Mouse (Mus musculus) heart, embryonic 12.5 days (tissue): ENCODE measurements around the gene Qprt. TPM values are rescaled to one million over a fixed set of nuclear protein-coding genes. Genes with fewer than 3 reads are reported as not detected.

Source experiments
- ATAC-seq: fragments of 200-750 bp; cut with Nextera tagmentation; 2 replicates; pipeline ENCODE4 v1.8.0; 2017; ENCODE audit warnings: moderate TSS enrichment, moderate library complexity; ENCODE audit not compliant: insufficient number of reproducible peaks, low FRiP score
- H3K27ac ChIP-seq: fragments of 300-500 bp; sonication (generic); 2 replicates; pipeline ENCODE4 v1.5.1; 2016; ENCODE audit warnings: mild to moderate bottlenecking, moderate library complexity; ENCODE audit not compliant: poor library complexity, severe bottlenecking
- H3K27me3 ChIP-seq: fragments of 300-500 bp; sonication (generic); replicated peaks from 2 replicates; pipeline ENCODE4 v1.6.1; 2016; ENCODE audit warnings: mild to moderate bottlenecking, moderate library complexity
- H3K36me3 ChIP-seq: fragments of 300-500 bp; sonication (generic); 2 replicates; pipeline ENCODE4 v1.6.1; 2016; ENCODE audit warnings: mild to moderate bottlenecking, moderate library complexity
- H3K4me1 ChIP-seq: fragments of 300-500 bp; sonication (generic); replicated peaks from 2 replicates; pipeline ENCODE4 v1.6.1; 2016; ENCODE audit warnings: mild to moderate bottlenecking
- H3K4me2 ChIP-seq: fragments of 300-500 bp; sonication (generic); 2 replicates; pipeline ENCODE4 v1.6.1; 2016; ENCODE audit warnings: mild to moderate bottlenecking, moderate library complexity
- H3K4me3 ChIP-seq: fragments of 300-500 bp; sonication (generic); 2 replicates; pipeline ENCODE4 v1.5.1; 2016; ENCODE audit warnings: mild to moderate bottlenecking
- H3K9ac ChIP-seq: fragments of 300-500 bp; sonication (generic); 2 replicates; pipeline ENCODE4 v1.6.1; 2016; ENCODE audit warnings: mild to moderate bottlenecking, moderate library complexity
- H3K9me3 ChIP-seq: fragments of 300-500 bp; sonication (generic); replicated peaks from 2 replicates; pipeline ENCODE4 v1.6.1; 2016; ENCODE audit warnings: mild to moderate bottlenecking, moderate library complexity
- WGBS: fragments of 180-500 bp; shearing (Covaris S2); methylation state at CpG from one replicate; pipeline ENCODE4 v1.1.7; 2016; 5-methylcytosine and 5-hydroxymethylcytosine counted together
- polyA plus RNA-seq: library from polyadenylated mRNA; unstranded; fragments of >200 nt; fragmentation: Nextera tagmentation; extraction: Ambion mirVana; gene quantifications from 2 replicates; pipeline ENCODE4 v1.2.1, GENCODE M21; 2016

Gene Qprt
- 5.7 and 6.1 TPM in 2 replicates for polyA plus RNA-seq

GRCm38 (mm10) chr7:127121911-127122270 lies at the start of gene Qprt:
TSS of gene Qprt (minus strand) at chr7:127122226.
- H3K27me3 ChIP-seq = peaks cover 24% of the 10 kb centered on the region
- WGBS = 11% methylated on average over 7 of the region's 7 CpGs
- peak within 1 kb of the TSS; percentile 56 for H3K4me2 ChIP-seq
- H3K4me1 ChIP-seq = peaks cover 27% of the 10 kb centered on the region
- H3K27ac ChIP-seq = no peak within 1 kb of the TSS
- peak within 1 kb of the TSS; percentile 35 for H3K9ac ChIP-seq
- no peak for ATAC-seq
- no peaks in the 10 kb centered on the region for H3K36me3 ChIP-seq
- peaks cover 11% of the 10 kb centered on the region for H3K9me3 ChIP-seq
- peak within 1 kb of the TSS; percentile 28 for H3K4me3 ChIP-seq

- ATAC-seq = no peak
Measured at GRCm38 (mm10) chr7:127166501-127166900, 44.5 kb upstream of the Qprt start.

GRCm38 (mm10) chr7:127165607-127166493 lies 43.8 kb upstream of the Qprt start:
- WGBS = 81% methylated on average over 12 of the region's 12 CpGs
- Histone ChIP-seq H3K9ac (no peak overlapping the region), H3K36me3 (no peaks in the 10 kb centered on the region), H3K9me3 (0 out of 2 replicates have a peak, but pooled peaks cover 2% of the 10 kb centered on the region), H3K4me3 (no peak overlapping the region), H3K4me1 (no peaks in the 10 kb centered on the region), H3K27me3 (no peaks in the 10 kb centered on the region; the same call in 1 of the 2 replicates), H3K4me2 (no peak overlapping the region), H3K27ac (no peak overlapping the region)
- ATAC-seq = no peak

More at GRCm38 (mm10) chr7:127166501-127166900, 44.5 kb upstream of the Qprt start:
- H3K9ac ChIP-seq = no peak overlapping the region
- 76% methylated on average over 5 of the region's 5 CpGs for WGBS
- H3K27ac ChIP-seq = no peak overlapping the region
- no peaks in the 10 kb centered on the region for H3K4me1 ChIP-seq
- H3K9me3 ChIP-seq = 0 out of 2 replicates have a peak, but pooled peaks cover 2% of the 10 kb centered on the region
- H3K36me3 ChIP-seq = no peaks in the 10 kb centered on the region
- no peaks in the 10 kb centered on the region; the same call in 1 of the 2 replicates for H3K27me3 ChIP-seq
- H3K4me2 ChIP-seq = no peak overlapping the region
- no peak overlapping the region for H3K4me3 ChIP-seq

GRCm38 (mm10) chr7:127164002-127164401 lies 42.0 kb upstream of the Qprt start:
- no peaks in the 10 kb centered on the region for H3K4me1 ChIP-seq
- ATAC-seq = no peak
- no peak overlapping the region for H3K4me3 ChIP-seq
- H3K27ac ChIP-seq = no peak overlapping the region
- 75% methylated on average over 4 of the region's 4 CpGs for WGBS
- no peaks in the 10 kb centered on the region; the same call in 1 of the 2 replicates for H3K27me3 ChIP-seq
- 0 out of 2 replicates have a peak, but pooled peaks cover 2% of the 10 kb centered on the region for H3K9me3 ChIP-seq
- H3K36me3 ChIP-seq = no peaks in the 10 kb centered on the region
- no peak overlapping the region for H3K9ac ChIP-seq
- no peak overlapping the region for H3K4me2 ChIP-seq

- H3K4me3 ChIP-seq = no peak overlapping the region
- ATAC-seq = no peak
- H3K27me3 ChIP-seq = no peaks in the 10 kb centered on the region; the same call in 1 of the 2 replicates
- 0 out of 2 replicates have a peak, but pooled peaks cover 2% of the 10 kb centered on the region for H3K9me3 ChIP-seq
- H3K36me3 ChIP-seq = no peaks in the 10 kb centered on the region
- 78% methylated on average over 5 of the region's 5 CpGs for WGBS
- H3K4me2 ChIP-seq = no peak overlapping the region
- no peak overlapping the region for H3K9ac ChIP-seq
- no peaks in the 10 kb centered on the region for H3K4me1 ChIP-seq
- H3K27ac ChIP-seq = no peak overlapping the region
Measured at GRCm38 (mm10) chr7:127162546-127162945, 40.5 kb upstream of the Qprt start.

- H3K4me3 ChIP-seq = no peak overlapping the region
- no peaks in the 10 kb centered on the region for H3K36me3 ChIP-seq
- H3K4me1 ChIP-seq = peaks cover 3% of the 10 kb centered on the region
- no peak for ATAC-seq
- no peak overlapping the region for H3K9ac ChIP-seq
- no peak overlapping the region for H3K27ac ChIP-seq
- no peaks in the 10 kb centered on the region; the same call in 1 of the 2 replicates for H3K27me3 ChIP-seq
- 65% methylated on average over 4 of the region's 4 CpGs for WGBS
- H3K4me2 ChIP-seq = no peak overlapping the region
- H3K9me3 ChIP-seq = no peaks in the 10 kb centered on the region
Measured at GRCm38 (mm10) chr7:127157548-127157947, 35.5 kb upstream of the Qprt start.

GRCm38 (mm10) chr7:127153477-127153876 lies 31.5 kb upstream of the Qprt start:
- no peak overlapping the region for H3K4me3 ChIP-seq
- H3K9ac ChIP-seq = no peak overlapping the region
- H3K9me3 ChIP-seq = no peaks in the 10 kb centered on the region
- no peaks in the 10 kb centered on the region for H3K36me3 ChIP-seq
- no peaks in the 10 kb centered on the region for H3K27me3 ChIP-seq
- no peak for ATAC-seq
- WGBS = 41% methylated on average over 3 of the region's 3 CpGs
- H3K27ac ChIP-seq = no peak overlapping the region; the same call in 1 of the 2 replicates
- H3K4me2 ChIP-seq = no peak overlapping the region
- H3K4me1 ChIP-seq = peaks cover 7% of the 10 kb centered on the region

GRCm38 (mm10) chr7:127152464-127152863 lies 30.4 kb upstream of the Qprt start:
- no peak for ATAC-seq
- Histone ChIP-seq H3K36me3 (no peaks in the 10 kb centered on the region), H3K4me1 (peaks cover 16% of the 10 kb centered on the region), H3K9me3 (no peaks in the 10 kb centered on the region), H3K27me3 (no peaks in the 10 kb centered on the region), H3K27ac (no peak overlapping the region), H3K4me2 (no peak overlapping the region), H3K4me3 (no peak overlapping the region), H3K9ac (no peak overlapping the region)
- 87% methylated on average over 6 of the region's 6 CpGs for WGBS

- Histone ChIP-seq H3K9ac (no peak overlapping the region), H3K36me3 (no peaks in the 10 kb centered on the region), H3K4me3 (no peak overlapping the region), H3K27ac (no peak overlapping the region), H3K27me3 (no peaks in the 10 kb centered on the region), H3K4me1 (peaks cover 13% of the 10 kb centered on the region; the same call in 1 of the 2 replicates), H3K4me2 (no peak overlapping the region), H3K9me3 (no peaks in the 10 kb centered on the region)
- no peak for ATAC-seq
- 40% methylated on average over 3 of the region's 3 CpGs for WGBS
Measured at GRCm38 (mm10) chr7:127147901-127148300, 25.9 kb upstream of the Qprt start.

- no peak overlapping the region for H3K27ac ChIP-seq
- WGBS = 68% methylated on average over 2 of the region's 2 CpGs
- H3K4me3 ChIP-seq = no peak overlapping the region
- no peak overlapping the region for H3K4me2 ChIP-seq
- ATAC-seq = no peak
- no peaks in the 10 kb centered on the region for H3K27me3 ChIP-seq
- peaks cover 13% of the 10 kb centered on the region; the same call in 1 of the 2 replicates for H3K4me1 ChIP-seq
- no peak overlapping the region for H3K9ac ChIP-seq
- no peaks in the 10 kb centered on the region for H3K36me3 ChIP-seq
- no peaks in the 10 kb centered on the region for H3K9me3 ChIP-seq
Measured at GRCm38 (mm10) chr7:127146267-127146603, 24.2 kb upstream of the Qprt start.

GRCm38 (mm10) chr7:127145387-127146266 lies 23.6 kb upstream of the Qprt start:
- Histone ChIP-seq H3K27me3 (no peaks in the 10 kb centered on the region), H3K9me3 (no peaks in the 10 kb centered on the region), H3K27ac (no peak overlapping the region), H3K9ac (no peak overlapping the region), H3K4me1 (peaks cover 9% of the 10 kb centered on the region; the same call in 1 of the 2 replicates), H3K4me3 (no peak overlapping the region), H3K4me2 (no peak overlapping the region), H3K36me3 (no peaks in the 10 kb centered on the region)
- no peak for ATAC-seq
- WGBS = 47% methylated on average over 9 of the region's 9 CpGs
